Mouse (Mus musculus) embryo, embryonic 10.5 days (tissue): ENCODE measurements at regions not wholly inside any gene's neighbourhood (a gene's known extent, or its start where the extent isn't known, plus 50 kb on each side); places are given as distances from the start of the nearest gene placed in this dataset.

ENCODE experiments used
- DNase-seq: peaks from one replicate; pipeline ENCODE4 v3.0.0-alpha.2; 2015; ENCODE audit warnings: low spot score

GRCm38 (mm10) chr9:94239479-94240241, 298.2 kb downstream of the 1190002N15Rik start:
- DNase-seq: no peak

DNA sequence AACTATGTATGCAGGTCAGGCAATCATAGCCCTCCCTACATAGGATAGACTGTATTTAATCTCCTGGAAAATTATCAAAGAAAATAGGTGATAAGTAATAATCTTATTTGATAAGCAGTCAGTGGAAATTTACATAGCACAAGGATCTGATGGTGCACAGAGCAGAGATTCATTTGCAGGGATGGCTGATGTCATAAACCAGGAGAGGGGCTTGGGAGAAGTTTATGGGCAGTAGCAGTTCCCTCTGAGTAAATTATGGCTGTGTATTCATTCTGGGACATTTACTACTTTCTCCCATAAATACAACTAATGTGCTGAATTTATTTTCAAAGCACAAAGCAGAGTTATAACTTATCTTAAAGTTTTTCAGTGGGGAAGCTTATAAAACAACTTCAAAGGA, 299.3 kb downstream of the 1190002N15Rik start:
- no peak for DNase-seq

DNA sequence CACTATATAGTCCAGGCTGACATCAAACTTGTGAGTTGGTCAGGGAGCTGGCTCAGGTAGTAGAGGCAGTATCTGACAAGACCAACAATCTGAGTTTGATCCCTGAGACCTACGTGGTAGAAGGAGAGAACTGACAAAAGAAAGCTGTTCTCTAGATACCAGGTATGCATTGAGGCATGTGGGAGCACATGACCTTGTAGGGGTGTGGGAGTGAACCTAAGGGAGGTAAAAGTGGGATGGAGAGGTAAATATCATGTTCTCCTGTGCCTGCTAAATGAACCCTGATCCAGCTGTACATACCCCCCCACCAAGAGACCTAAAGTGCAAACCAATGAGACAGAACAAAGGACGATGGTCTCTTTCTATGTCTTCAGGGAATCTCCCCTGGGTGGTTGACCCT, 308.3 kb downstream of the 1190002N15Rik start:
- no peak for DNase-seq

DNA sequence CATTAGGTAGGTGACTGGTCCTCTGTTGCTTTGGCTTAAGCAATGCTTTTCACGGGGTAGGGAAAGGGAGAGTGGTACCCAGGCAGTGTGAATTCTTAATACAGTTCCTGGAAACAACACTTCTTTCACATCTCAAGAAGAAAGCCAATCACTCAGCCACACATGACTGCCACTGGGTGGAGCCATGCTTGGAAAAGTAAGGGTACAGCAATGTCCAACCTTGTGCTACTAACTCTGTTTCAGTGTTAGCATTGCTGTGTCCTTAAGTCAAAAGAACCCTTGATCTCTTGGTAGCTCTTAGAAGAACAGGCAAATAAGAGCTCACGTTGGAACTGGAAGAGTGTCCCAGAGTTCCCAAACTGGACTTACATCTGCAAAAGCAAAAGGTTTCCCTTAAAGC, 318.8 kb downstream of the 1190002N15Rik start:
- no peak for DNase-seq

DNA sequence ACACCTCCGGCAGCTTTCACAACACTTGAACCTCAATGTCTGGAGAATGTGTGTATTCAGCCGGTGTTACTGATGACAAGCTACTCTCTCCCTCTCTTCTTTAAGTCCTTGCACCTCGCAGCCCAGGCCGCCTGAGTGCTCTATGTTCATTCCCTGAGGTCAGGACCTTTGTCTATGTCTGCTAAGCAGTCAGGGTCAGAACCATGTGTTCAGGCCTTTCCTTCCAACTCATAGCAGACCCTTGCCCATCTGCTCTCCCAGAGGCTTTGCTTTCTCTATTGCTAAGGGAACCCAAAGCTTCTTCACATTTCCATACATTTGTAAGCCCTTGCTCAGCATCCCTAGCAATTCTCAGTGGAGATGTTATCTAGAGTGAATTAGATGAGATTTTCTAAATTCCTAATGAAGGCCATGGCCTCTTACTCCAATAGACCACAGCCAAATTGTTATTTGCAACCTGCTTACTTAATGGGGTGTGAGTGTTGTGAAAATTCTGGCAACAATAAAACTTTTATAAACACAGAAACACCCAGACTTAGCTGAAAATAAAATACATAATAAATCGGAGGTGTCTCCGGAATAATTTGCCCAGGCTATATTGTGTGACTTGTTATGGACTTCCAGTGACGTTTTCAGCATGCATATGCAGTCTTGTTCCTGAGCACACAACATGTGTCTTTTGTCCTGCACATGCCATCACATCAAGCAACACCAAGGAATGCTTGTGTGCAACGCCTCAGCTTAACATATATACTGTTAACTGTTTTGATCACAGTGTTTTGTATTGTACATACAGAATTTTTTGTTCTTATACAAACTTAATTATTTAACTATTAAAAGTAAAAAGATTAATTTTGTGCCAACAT, 321.2 kb downstream of the 1190002N15Rik start:
- peak; percentile 22 for DNase-seq

GRCm38 (mm10) chr9:94210467-94211249, 327.2 kb downstream of the 1190002N15Rik start:
- no peak for DNase-seq

GRCm38 (mm10) chr9:94208987-94209386, 328.9 kb downstream of the 1190002N15Rik start:
- no peak for DNase-seq

- no peak for DNase-seq
Measured at GRCm38 (mm10) chr9:94200892-94201291, 337.0 kb downstream of the 1190002N15Rik start.

DNA sequence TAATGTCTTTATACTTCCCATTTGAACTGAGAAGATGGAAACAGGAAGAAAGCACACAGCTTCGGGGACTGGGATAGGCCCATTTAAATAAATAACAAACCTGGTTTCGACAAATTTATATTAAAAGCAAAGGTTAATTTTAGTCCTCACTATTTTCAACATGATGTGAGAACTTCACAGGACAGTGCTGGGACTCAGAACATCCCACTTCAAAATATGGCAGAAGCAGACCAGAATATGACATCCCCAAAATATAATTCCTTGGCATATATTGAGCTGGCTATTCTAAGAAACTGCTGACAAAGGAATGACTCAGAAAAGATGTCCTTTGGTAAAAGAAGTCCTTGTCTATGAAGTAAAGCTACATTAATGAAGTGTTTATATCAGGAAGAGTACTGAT, 338.0 kb downstream of the 1190002N15Rik start:
- no peak for DNase-seq

GRCm38 (mm10) chr9:94191083-94191482, 346.8 kb downstream of the 1190002N15Rik start:
- no peak for DNase-seq

- DNase-seq: no peak
Measured at GRCm38 (mm10) chr9:94189872-94190800, 347.7 kb downstream of the 1190002N15Rik start.

GRCm38 (mm10) chr9:94188124-94188523, 349.8 kb downstream of the 1190002N15Rik start:
- DNase-seq: no peak

- peak; percentile 1 for DNase-seq
Measured at GRCm38 (mm10) chr9:94169905-94170612, 367.8 kb downstream of the 1190002N15Rik start.

DNA sequence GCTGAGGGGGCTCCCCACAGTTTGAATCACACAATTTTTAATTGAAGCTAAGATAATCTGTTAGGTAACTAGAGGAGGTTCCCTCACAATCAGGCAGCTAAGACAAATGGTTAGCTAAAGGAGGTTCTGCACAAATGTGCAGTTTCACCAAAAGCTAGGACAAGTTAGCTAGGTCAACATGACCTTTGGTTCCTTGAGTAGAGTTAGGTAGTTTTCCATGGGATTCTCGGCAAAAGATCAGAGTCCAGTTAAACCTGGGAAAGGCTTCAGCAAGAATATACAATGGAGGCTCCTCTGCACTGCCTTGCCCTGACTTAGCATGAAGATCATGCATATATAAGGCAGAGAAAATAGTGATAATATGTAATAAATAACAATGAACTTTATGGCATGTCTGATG, 374.2 kb downstream of the 1190002N15Rik start:
- DNase-seq: no peak

GRCm38 (mm10) chr9:94155581-94155980, 382.3 kb downstream of the 1190002N15Rik start:
- DNase-seq: no peak

DNA sequence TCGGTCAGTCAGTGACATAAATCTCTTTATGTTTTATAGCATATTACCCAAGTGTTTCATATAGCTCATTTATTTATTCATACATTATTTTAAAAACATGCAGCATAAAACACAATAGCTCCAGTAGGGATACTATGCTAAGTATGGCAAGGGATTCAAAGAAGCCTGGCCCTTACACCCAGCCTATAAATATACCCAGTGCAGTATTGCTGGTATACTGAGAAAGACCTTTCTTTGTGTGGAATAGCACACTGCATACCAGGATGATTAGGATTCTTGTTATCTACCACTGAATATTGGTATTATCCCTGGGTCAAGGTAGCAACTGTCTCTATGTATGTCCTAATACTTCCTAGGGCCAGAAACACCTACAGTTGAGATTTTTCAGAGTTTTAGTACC, 389.4 kb downstream of the 1190002N15Rik start:
- DNase-seq: no peak

DNA sequence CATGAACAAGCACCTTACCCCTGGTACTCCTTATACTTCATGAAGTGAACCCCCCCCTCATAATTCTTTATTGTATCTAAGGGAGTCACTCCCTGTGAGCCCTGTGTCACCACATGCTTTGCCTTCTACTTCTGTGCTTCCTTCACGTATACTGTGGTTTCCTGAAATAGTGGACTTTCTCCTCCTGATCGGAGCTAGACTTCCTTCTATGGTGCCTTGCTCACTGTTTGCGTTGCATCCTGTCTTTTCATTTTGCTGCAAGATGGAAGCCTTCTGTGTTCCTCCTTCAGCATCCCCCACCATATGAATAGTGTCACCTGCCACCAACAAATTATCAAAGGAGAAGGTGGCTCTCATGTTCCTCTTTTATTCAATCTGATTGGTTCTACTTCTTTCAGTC, 391.1 kb downstream of the 1190002N15Rik start:
- DNase-seq: no peak

DNA sequence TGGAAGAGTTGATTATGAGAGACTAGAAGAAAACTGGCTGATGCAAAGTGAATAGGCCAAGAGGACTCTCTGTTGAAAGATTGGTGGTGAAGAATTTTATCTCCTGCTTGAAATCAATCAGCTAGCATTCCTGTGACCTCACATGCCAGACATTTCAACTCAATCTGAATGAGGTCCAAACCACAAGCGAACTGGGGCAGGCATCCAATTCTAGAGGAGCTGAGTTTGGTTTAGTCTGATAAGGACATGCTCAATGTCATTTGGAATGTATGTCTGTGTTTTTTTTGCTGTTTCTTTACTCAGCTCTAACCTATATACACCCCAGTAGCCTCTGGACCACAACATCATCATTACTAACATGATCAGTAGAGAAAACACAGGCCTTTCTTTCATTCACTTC, 401.4 kb downstream of the 1190002N15Rik start:
- no peak for DNase-seq

GRCm38 (mm10) chr9:94133682-94134081, 404.2 kb downstream of the 1190002N15Rik start:
- no peak for DNase-seq

- no peak for DNase-seq
Measured at GRCm38 (mm10) chr9:94131367-94131766, 406.5 kb downstream of the 1190002N15Rik start.

DNA sequence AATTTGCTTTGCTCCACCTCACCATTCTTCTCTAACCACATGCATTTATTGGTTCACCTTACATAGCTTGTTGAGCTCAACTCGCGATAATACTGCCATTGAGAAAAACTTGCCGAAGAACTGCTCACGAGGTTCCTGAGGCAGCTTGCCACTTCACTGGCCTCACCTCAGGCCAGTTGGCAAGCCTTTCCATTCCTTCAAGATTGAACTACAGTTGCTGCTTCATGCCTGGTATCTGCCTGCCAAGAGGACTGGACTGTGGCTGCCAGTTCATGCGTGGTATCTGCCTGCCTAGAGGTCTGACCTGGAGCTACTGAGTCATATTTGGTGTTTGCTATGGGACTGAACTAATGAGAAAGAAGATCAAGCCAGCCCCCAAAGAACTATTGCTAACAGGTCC, 420.9 kb downstream of the 1190002N15Rik start:
- DNase-seq: no peak
